Mouse (Mus musculus) embryonic facial prominence, embryonic 13.5 days (tissue): ENCODE results near the gene Bora. TPM values are rescaled to one million over a fixed set of nuclear protein-coding genes. Genes with fewer than 3 reads are reported as not detected.
"Not testable (repeated sequence)": the region's sequence is repeated elsewhere in the genome, so short reads cannot be mapped to it uniquely, and the experiment has no call there.

Source experiments
- ATAC-seq: fragments of 200-750 bp; cut with Nextera tagmentation; 2 replicates; pipeline ENCODE4 v1.8.0; 2017; ENCODE audit warnings: low read depth; ENCODE audit not compliant: insufficient number of reproducible peaks, insufficient read depth, low FRiP score, low TSS enrichment
- H3K27ac ChIP-seq: fragments of 300-500 bp; sonication (generic); 2 replicates; pipeline ENCODE4 v1.5.1; 2015; ENCODE audit warnings: moderate library complexity, mild to moderate bottlenecking, inconsistent platforms
- H3K27me3 ChIP-seq: fragments of 300-500 bp; sonication (generic); 2 replicates; pipeline ENCODE4 v1.6.1; 2015; ENCODE audit warnings: mild to moderate bottlenecking, inconsistent platforms
- H3K36me3 ChIP-seq: fragments of 300-500 bp; sonication (generic); 2 replicates; pipeline ENCODE4 v1.6.1; 2015; ENCODE audit warnings: mild to moderate bottlenecking, inconsistent platforms
- H3K4me1 ChIP-seq: fragments of 300-500 bp; sonication (generic); 2 replicates; pipeline ENCODE4 v1.6.1; 2015; ENCODE audit warnings: inconsistent platforms
- H3K4me2 ChIP-seq: fragments of 300-500 bp; sonication (generic); 2 replicates; pipeline ENCODE4 v1.6.1; 2015; ENCODE audit warnings: moderate library complexity, mild to moderate bottlenecking, inconsistent platforms
- H3K4me3 ChIP-seq: fragments of 300-500 bp; sonication (generic); 2 replicates; pipeline ENCODE4 v1.5.1; 2015; ENCODE audit warnings: mild to moderate bottlenecking, inconsistent platforms
- H3K9ac ChIP-seq: fragments of 300-500 bp; sonication (generic); 2 replicates; pipeline ENCODE4 v1.6.1; 2015; ENCODE audit warnings: mild to moderate bottlenecking, inconsistent platforms
- H3K9me3 ChIP-seq: fragments of 300-500 bp; sonication (generic); 2 replicates; pipeline ENCODE4 v1.6.1; 2016; ENCODE audit warnings: inconsistent platforms
- WGBS: fragments of 180-500 bp; shearing (Covaris S2); methylation state at CpG from one replicate; pipeline ENCODE4 v1.1.7; 2015; ENCODE audit warnings: mixed read lengths; 5-methylcytosine and 5-hydroxymethylcytosine counted together
- polyA plus RNA-seq: library from polyadenylated mRNA; unstranded; fragments of >200 nt; fragmentation: Nextera tagmentation; extraction: Ambion mirVana; gene quantifications from 2 replicates; pipeline ENCODE4 v1.2.1, GENCODE M21; 2015

Bora gene
- 70.5 and 80.3 TPM in 2 replicates for polyA plus RNA-seq

- H3K27me3 ChIP-seq: no peaks in the 10 kb centered on the region
- peak within 1 kb of the TSS; percentile 91 for H3K27ac ChIP-seq
- peak within 1 kb of the TSS; percentile 67 for H3K4me2 ChIP-seq
- peak; percentile 96 for ATAC-seq
- H3K9me3 ChIP-seq: no peaks in the 10 kb centered on the region
- H3K4me1 ChIP-seq: peaks cover 35% of the 10 kb centered on the region
- peak within 1 kb of the TSS; percentile 97 for H3K9ac ChIP-seq
- H3K36me3 ChIP-seq: peaks cover 2% of the 10 kb centered on the region
- peak within 1 kb of the TSS; percentile 98 for H3K4me3 ChIP-seq
- WGBS: under 1% methylated on average over 65 of the region's 81 CpGs
Observed at GRCm38 (mm10) chr14:99046031-99046781, at the start of gene Bora, which contains the start of gene Mzt1. Bora (plus strand) TSS chr14:99046222. Mzt1 (minus strand) TSS chr14:99046134.

GRCm38 (mm10) chr14:99010224-99010919, 35.6 kb upstream of the Bora start:
- no peaks in the 10 kb centered on the region for H3K4me1 ChIP-seq
- H3K27ac ChIP-seq: no peak overlapping the region
- H3K4me3 ChIP-seq: no peak overlapping the region
- no peaks in the 10 kb centered on the region for H3K9me3 ChIP-seq
- H3K36me3 ChIP-seq: no peaks in the 10 kb centered on the region
- 68% methylated on average over 8 of the region's 8 CpGs for WGBS
- no peak overlapping the region for H3K9ac ChIP-seq
- ATAC-seq: no peak
- H3K4me2 ChIP-seq: no peak overlapping the region
- H3K27me3 ChIP-seq: no peaks in the 10 kb centered on the region

- Histone ChIP-seq H3K9me3 (no peaks in the 10 kb centered on the region), H3K4me3 (no peak overlapping the region), H3K4me2 (no peak overlapping the region), H3K36me3 (no peaks in the 10 kb centered on the region), H3K9ac (no peak overlapping the region), H3K4me1 (no peaks in the 10 kb centered on the region), H3K27ac (no peak overlapping the region), H3K27me3 (no peaks in the 10 kb centered on the region)
- WGBS: 40% methylated on average over 2 of the region's 2 CpGs
- no peak for ATAC-seq
Observed at GRCm38 (mm10) chr14:99010920-99011313, 35.1 kb upstream of the Bora start.

DNA sequence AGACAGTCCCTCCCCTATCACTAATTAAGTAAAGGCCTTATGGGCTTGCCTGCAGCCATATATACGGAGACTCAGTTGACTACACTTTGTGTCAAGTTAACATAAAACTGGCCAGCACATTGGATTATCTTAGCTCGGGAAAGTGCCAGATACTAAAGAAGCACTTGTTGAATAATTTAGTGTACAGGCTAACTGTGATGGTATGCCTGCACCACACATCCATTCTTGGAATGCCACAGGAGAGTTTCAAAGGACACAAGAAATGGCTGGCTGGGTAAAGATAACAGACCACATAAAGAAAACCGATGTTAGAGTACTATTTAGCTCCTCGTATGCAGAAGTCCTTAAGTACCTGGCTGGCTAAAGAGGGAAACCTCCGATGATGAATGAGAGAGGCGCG, 27.3 kb upstream of the Bora start:
- no peaks in the 10 kb centered on the region for H3K36me3 ChIP-seq
- no peak overlapping the region for H3K27ac ChIP-seq
- no peak for ATAC-seq
- WGBS: 80% methylated on average over 7 of the region's 7 CpGs
- H3K4me1 ChIP-seq: no peaks in the 10 kb centered on the region
- H3K4me3 ChIP-seq: no peak overlapping the region
- no peak overlapping the region for H3K4me2 ChIP-seq
- no peaks in the 10 kb centered on the region for H3K9me3 ChIP-seq
- H3K9ac ChIP-seq: no peak overlapping the region
- H3K27me3 ChIP-seq: no peaks in the 10 kb centered on the region

GRCm38 (mm10) chr14:99019136-99019808, 26.8 kb upstream of the Bora start:
- Histone ChIP-seq H3K36me3 (no peaks in the 10 kb centered on the region), H3K27ac (no peak overlapping the region), H3K4me2 (no peak overlapping the region), H3K4me1 (no peaks in the 10 kb centered on the region), H3K4me3 (no peak overlapping the region), H3K9ac (no peak overlapping the region), H3K27me3 (no peaks in the 10 kb centered on the region), H3K9me3 (no peaks in the 10 kb centered on the region)
- no peak for ATAC-seq
- whole genome bisulfite sequencing: 60% methylated on average over 10 of the region's 10 CpGs

DNA sequence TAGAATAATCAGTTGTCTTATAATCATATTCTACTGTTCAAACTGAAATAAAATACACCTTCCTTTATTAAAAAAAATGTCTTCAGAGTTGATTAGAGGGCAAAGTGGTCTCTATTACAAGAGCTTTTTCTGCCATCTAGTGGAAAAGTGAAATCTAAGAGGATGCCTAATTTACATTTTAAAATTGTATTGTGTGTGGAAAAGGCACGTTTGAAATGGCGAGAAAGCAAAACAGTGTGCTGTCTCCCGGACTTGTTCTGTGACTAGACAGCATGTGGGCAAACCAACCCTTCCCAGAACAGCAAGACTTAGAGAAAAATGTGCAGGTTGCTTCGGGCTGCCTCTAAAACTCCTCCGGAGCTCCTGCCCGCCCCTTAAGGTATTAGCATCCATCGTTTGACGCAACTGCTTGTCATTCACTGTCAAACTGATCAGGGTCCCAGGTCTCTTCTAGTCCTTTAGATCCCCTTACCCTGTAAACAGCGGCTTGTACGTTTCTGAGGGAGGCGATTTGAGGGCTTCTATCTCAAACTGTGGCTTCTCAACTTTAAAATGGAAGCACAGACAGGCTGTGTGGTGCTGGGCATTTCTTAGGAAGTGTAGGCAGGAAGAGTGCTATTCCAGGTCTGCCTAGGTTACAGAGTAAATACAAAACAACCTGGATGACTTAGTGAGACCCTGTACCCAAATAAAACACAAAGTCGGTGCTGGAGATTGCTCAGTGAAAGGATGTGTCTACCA, 23.5 kb upstream of the Bora start:
- Histone ChIP-seq H3K27ac (no peak overlapping the region), H3K4me2 (peak overlapping the region; percentile 46), H3K4me3 (peak overlapping the region; percentile 20), H3K4me1 (no peaks in the 10 kb centered on the region), H3K36me3 (no peaks in the 10 kb centered on the region), H3K27me3 (no peaks in the 10 kb centered on the region), H3K9me3 (no peaks in the 10 kb centered on the region), H3K9ac (peak overlapping the region; percentile 54; the same call in 1 of the 2 replicates)
- ATAC-seq: no peak
- 46% methylated on average over 12 of the region's 12 CpGs for WGBS

GRCm38 (mm10) chr14:99029987-99030386, 16.0 kb upstream of the Bora start:
- no peaks in the 10 kb centered on the region for H3K9me3 ChIP-seq
- 0 out of 2 replicates have a peak, but pooled peaks cover 8% of the 10 kb centered on the region for H3K36me3 ChIP-seq
- H3K4me3 ChIP-seq: no peak overlapping the region
- WGBS: 80% methylated on average over 5 of the region's 5 CpGs
- no peaks in the 10 kb centered on the region for H3K4me1 ChIP-seq
- ATAC-seq: no peak
- no peak overlapping the region for H3K27ac ChIP-seq
- H3K9ac ChIP-seq: no peak overlapping the region
- no peaks in the 10 kb centered on the region for H3K27me3 ChIP-seq
- H3K4me2 ChIP-seq: no peak overlapping the region

DNA sequence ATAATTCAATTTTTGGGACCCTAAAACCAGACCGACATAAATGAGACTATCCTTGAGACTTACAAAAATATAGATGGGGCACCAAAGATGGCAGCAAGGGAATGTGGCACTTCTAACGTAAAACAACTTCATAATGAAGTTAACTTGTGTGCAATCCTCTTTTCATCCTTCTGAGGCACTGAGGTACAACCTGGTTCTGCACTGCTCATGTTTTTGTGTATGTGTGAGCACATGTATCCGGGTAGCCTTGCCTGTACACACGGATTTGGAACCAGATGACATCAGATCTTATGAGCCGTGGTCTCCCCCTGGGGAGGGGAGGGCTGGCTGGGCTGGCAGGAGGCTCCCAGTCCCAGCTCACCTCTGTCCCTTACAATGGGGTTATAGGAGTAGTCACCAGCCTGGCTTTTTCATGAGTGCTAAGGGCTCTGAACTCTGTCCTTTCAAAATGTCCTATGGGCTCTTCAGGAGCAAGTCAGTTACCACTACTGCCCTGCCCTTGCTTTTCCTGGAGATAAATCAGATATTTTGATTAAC, 14.6 kb upstream of the Bora start:
- no peak for ATAC-seq
- Histone ChIP-seq H3K4me2 (no peak overlapping the region), H3K9me3 (no peaks in the 10 kb centered on the region), H3K27ac (no peak overlapping the region), H3K4me3 (no peak overlapping the region), H3K27me3 (no peaks in the 10 kb centered on the region), H3K9ac (no peak overlapping the region), H3K36me3 (peaks cover 13% of the 10 kb centered on the region; the same call in 1 of the 2 replicates), H3K4me1 (no peaks in the 10 kb centered on the region)
- WGBS: 83% methylated on average over 5 of the region's 5 CpGs

DNA sequence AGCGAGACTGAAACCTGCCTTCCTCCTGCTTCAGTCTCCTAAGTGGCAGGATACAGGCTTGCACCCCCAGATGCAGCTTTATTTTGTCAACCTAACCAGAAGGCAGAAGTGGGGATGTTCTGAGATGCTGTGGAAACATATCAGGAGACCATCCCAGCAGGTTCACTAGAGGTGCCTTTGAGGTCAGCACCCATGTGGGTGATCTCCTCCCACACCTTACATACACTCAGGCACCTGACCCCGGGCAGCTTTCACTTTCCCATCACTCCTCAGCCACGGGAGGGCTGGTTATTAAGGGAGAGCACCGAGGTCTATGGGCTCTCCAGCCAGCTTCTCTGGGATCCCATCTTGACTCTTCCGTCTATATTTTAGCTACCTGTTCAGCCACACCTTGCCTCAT, 13.4 kb upstream of the Bora start:
- Histone ChIP-seq H3K9ac (no peak overlapping the region), H3K36me3 (peaks cover 13% of the 10 kb centered on the region; the same call in 1 of the 2 replicates), H3K27me3 (no peaks in the 10 kb centered on the region), H3K9me3 (no peaks in the 10 kb centered on the region), H3K4me1 (no peaks in the 10 kb centered on the region), H3K4me3 (no peak overlapping the region), H3K4me2 (no peak overlapping the region), H3K27ac (no peak overlapping the region)
- 83% methylated on average over 5 of the region's 5 CpGs for WGBS
- no peak for ATAC-seq

DNA sequence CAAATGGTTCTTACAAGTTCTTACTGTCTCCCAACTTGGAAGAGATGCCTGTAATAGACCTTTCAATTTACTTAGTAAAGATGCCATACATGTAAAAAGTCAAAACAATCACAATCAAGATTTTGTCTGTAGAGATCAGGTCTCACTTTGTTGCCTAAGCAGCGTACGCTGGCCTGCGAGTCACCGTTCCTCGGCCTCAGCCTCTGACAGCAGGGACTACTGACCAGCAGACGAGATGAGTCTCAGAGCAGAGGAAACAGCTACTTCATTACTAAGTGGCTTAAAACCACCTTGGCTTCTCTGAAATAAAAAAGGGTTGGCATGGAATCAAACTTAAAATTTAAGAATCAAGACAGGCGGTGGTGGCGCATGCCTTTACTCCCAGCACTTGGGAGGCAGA, 11.2 kb upstream of the Bora start:
- not testable (repeated sequence) for H3K27me3 ChIP-seq, H3K4me2 ChIP-seq, H3K27ac ChIP-seq, H3K9ac ChIP-seq, H3K4me1 ChIP-seq, H3K4me3 ChIP-seq, H3K9me3 ChIP-seq, ATAC-seq
- H3K36me3 ChIP-seq: peaks cover 31% of the 10 kb centered on the region
- WGBS: 95% methylated on average over 8 of the region's 8 CpGs

DNA sequence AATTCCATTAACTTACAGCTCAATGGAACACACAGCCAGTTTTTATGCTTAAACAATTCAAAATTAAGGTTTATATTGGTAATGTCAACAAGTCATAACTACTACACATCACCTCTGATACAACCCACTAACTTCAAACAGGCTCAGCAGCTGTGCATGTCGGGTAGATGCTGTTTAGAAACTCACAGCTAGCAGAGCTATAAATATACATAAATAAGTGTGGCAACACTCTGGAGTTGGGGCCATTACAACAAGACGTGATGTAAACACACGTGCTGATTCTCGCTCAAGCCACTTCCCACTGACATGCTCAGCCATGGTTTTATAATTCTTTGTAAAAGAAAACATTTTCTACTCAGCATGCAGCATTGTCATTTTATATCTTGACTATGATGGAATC, 10.0 kb upstream of the Bora start:
- H3K4me1 ChIP-seq: no peaks in the 10 kb centered on the region
- no peak for ATAC-seq
- H3K27me3 ChIP-seq: no peaks in the 10 kb centered on the region
- H3K36me3 ChIP-seq: peaks cover 31% of the 10 kb centered on the region
- no peak overlapping the region for H3K9ac ChIP-seq
- H3K4me3 ChIP-seq: no peak overlapping the region
- WGBS: 85% methylated on average over 4 of the region's 4 CpGs
- no peaks in the 10 kb centered on the region for H3K9me3 ChIP-seq
- H3K27ac ChIP-seq: no peak overlapping the region
- no peak overlapping the region for H3K4me2 ChIP-seq
